Mouse (Mus musculus) embryonic facial prominence, embryonic 10.5 days (tissue): ENCODE measurements around the gene Olfr1185-ps1. TPM values are rescaled to one million over a fixed set of nuclear protein-coding genes. Genes with fewer than 3 reads are reported as not detected.
"Not testable (repeated sequence)": the region's sequence is repeated elsewhere in the genome, so short reads cannot be mapped to it uniquely, and the experiment has no call there.

Experiments used
- DNase-seq: peaks from one replicate; pipeline ENCODE4 v3.0.0-alpha.2; 2017; ENCODE audit warnings: low spot score
- H3K27ac ChIP-seq: fragments of 300-500 bp; sonication (generic); replicated peaks from 2 replicates; pipeline ENCODE4 v1.5.1; 2016; ENCODE audit warnings: mild to moderate bottlenecking
- H3K27me3 ChIP-seq: fragments of 300-500 bp; sonication (generic); replicated peaks from 2 replicates; pipeline ENCODE4 v1.6.1; 2016; ENCODE audit warnings: low read depth, mild to moderate bottlenecking; ENCODE audit not compliant: poor library complexity, severe bottlenecking
- H3K36me3 ChIP-seq: fragments of 300-500 bp; sonication (generic); replicated peaks from 2 replicates; pipeline ENCODE4 v1.6.1; 2016; ENCODE audit warnings: mild to moderate bottlenecking, moderate library complexity
- H3K4me1 ChIP-seq: fragments of 300-500 bp; sonication (generic); 2 replicates; pipeline ENCODE4 v1.6.1; 2016
- H3K4me3 ChIP-seq: fragments of 300-500 bp; sonication (generic); 2 replicates; pipeline ENCODE4 v1.5.1; 2016; ENCODE audit warnings: mild to moderate bottlenecking, moderate library complexity
- H3K9me3 ChIP-seq: fragments of 300-500 bp; sonication (generic); 2 replicates; pipeline ENCODE4 v1.6.1; 2016; ENCODE audit warnings: mild to moderate bottlenecking
- WGBS: fragments of 180-500 bp; shearing (Covaris S2); methylation state at CpG from one replicate; pipeline ENCODE4 v1.1.7; 2016; 5-methylcytosine and 5-hydroxymethylcytosine counted together
- polyA plus RNA-seq: library from polyadenylated mRNA; unstranded; fragments of >200 nt; fragmentation: Nextera tagmentation; extraction: Ambion mirVana; gene quantifications from 2 replicates; pipeline ENCODE4 v1.2.1, GENCODE M21; 2016

Olfr1185-ps1 gene
- polyA plus RNA-seq, result not detected in 2 replicates

DNA sequence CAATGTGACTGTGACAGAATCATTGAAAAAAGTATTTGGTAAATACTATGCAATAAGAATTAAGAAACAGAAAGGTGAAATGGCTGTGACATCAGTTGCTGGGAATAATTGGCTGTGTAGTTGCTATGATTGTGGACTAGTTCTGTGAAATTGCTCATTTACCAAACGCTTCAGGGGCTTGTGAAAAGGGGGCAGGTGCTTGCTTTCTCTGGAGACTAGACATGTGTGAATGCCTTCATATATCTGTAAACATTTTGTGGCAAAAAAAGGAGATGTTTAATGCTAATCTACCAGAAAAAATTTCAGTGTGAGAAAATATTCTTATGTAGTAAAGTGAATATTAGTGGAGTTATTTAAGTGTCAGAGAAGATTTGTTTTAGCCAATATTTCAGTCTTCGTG is at the start of gene Olfr1185-ps1:
Olfr1185-ps1 (plus strand) TSS at position 301 of the 400 bp plus-strand sequence.
- Histone ChIP-seq H3K27ac (no peak within 1 kb of the TSS), H3K27me3 (no peaks in the 10 kb centered on the region), H3K4me1 (no peaks in the 10 kb centered on the region), H3K4me3 (no peak within 1 kb of the TSS), H3K9me3 (no peaks in the 10 kb centered on the region), H3K36me3 (no peaks in the 10 kb centered on the region)
- DNase-seq, result no peak
- 76% methylated on average over 2 of the region's 2 CpGs for WGBS

GRCm38 (mm10) chr2:88449031-88449430 is 44.1 kb upstream of the Olfr1185-ps1 start, which contains the start of gene Gm13757:
Gene Gm13757, minus strand, starts transcription at chr2:88449131.
- H3K9me3 ChIP-seq, result no peaks in the 10 kb centered on the region
- 98% methylated on average over 1 of the region's 1 CpGs for WGBS
- H3K4me3 ChIP-seq, result no peak within 1 kb of the TSS
- no peaks in the 10 kb centered on the region for H3K27me3 ChIP-seq
- no peak within 1 kb of the TSS for H3K27ac ChIP-seq
- H3K4me1 ChIP-seq, result no peaks in the 10 kb centered on the region
- H3K36me3 ChIP-seq, result no peaks in the 10 kb centered on the region
- DNase-seq, result no peak

- H3K4me3 ChIP-seq, DNase-seq, H3K9me3 ChIP-seq, H3K27ac ChIP-seq, H3K36me3 ChIP-seq, H3K4me1 ChIP-seq, H3K27me3 ChIP-seq: not testable (repeated sequence)
- WGBS, result 77% methylated on average over 1 of the region's 1 CpGs
Measured at GRCm38 (mm10) chr2:88454567-88454966, 38.6 kb upstream of the Olfr1185-ps1 start, which contains the start of gene Olfr1183. Gene Olfr1183, plus strand, starts transcription at chr2:88454867.

DNA sequence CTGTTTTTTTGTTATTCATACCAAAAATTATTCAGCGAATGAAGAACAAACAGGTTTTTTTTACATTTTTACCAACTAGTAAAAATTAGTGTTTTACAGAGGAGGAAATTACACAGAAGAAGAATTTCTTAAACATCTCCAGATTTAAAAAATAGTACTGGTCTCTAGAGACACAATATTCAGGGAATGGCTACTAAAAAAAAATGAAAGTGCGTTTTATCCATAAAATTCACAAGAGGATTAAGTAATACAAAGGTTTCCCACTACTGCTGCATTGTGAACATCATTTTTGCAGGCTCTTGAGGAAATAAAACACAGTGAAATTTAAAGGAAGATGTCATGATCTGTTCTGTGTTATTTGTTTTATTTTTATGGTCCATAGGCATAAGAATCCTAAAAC is 9.8 kb upstream of the Olfr1185-ps1 start, which contains the start of gene Olfr1184:
Olfr1184 (plus strand) TSS at position 301 of the 400 bp plus-strand sequence.
- no peak within 1 kb of the TSS for H3K27ac ChIP-seq
- H3K4me1 ChIP-seq, result no peaks in the 10 kb centered on the region
- no peak within 1 kb of the TSS for H3K4me3 ChIP-seq
- H3K9me3 ChIP-seq, result no peaks in the 10 kb centered on the region
- WGBS, result 90% methylated on average over 2 of the region's 2 CpGs
- H3K36me3 ChIP-seq, result no peaks in the 10 kb centered on the region
- H3K27me3 ChIP-seq, result no peaks in the 10 kb centered on the region
- no peak for DNase-seq

DNA sequence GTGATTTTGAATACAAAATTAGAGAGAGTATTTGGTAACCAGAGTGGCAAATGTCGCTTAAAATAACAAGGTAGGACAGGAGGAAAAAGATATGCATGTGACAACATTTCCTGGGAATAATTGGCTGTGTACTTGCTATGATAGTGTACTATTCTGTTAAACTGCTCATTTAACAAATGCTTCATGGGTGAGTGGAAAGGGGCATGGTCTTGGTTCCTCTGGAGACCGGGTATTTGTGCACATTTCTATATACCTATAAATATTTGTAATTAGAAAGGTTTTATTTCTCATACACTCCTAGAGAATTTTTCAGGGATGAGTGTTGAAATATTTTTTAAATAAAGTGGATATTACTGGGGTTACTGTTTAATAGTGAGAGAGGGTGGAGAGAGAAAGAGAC is 25.1 kb downstream of the Olfr1185-ps1 start, which contains the start of gene Olfr1186:
Olfr1186 (plus strand) TSS at position 301 of the 400 bp plus-strand sequence.
- H3K27me3 ChIP-seq, result no peaks in the 10 kb centered on the region
- DNase-seq, result no peak
- H3K4me3 ChIP-seq, result no peak within 1 kb of the TSS
- 88% methylated on average over 2 of the region's 2 CpGs for WGBS
- H3K9me3 ChIP-seq, result no peaks in the 10 kb centered on the region
- H3K4me1 ChIP-seq, result no peaks in the 10 kb centered on the region
- H3K36me3 ChIP-seq, result no peaks in the 10 kb centered on the region
- no peak within 1 kb of the TSS for H3K27ac ChIP-seq

GRCm38 (mm10) chr2:88525720-88526119 is 32.6 kb downstream of the Olfr1185-ps1 start:
- H3K36me3 ChIP-seq, result no peaks in the 10 kb centered on the region
- H3K27me3 ChIP-seq, result no peaks in the 10 kb centered on the region
- 75% methylated on average over 3 of the region's 3 CpGs for WGBS
- no peaks in the 10 kb centered on the region for H3K4me1 ChIP-seq
- no peak for DNase-seq
- no peak overlapping the region for H3K4me3 ChIP-seq
- no peak overlapping the region for H3K27ac ChIP-seq
- H3K9me3 ChIP-seq, result no peaks in the 10 kb centered on the region

Other genes starting within 250 kb of the Olfr1185-ps1 start
- not detected in 2 replicates for gene Olfr1173, start 213.4 kb upstream of the Olfr1185-ps1 start, polyA plus RNA-seq
- not detected in 2 replicates for gene Olfr1174-ps, start 178.2 kb upstream of the Olfr1185-ps1 start, polyA plus RNA-seq
- gene Olfr1175-ps, start 166.1 kb upstream of the Olfr1185-ps1 start, polyA plus RNA-seq, result not detected in 2 replicates
- gene Olfr1176, start 156.6 kb upstream of the Olfr1185-ps1 start, polyA plus RNA-seq, result not detected in 2 replicates
- gene Olfr1177-ps, start 146.8 kb upstream of the Olfr1185-ps1 start, polyA plus RNA-seq, result not detected in 2 replicates
- gene Olfr1178, start 106.3 kb upstream of the Olfr1185-ps1 start, polyA plus RNA-seq, result not detected in 2 replicates
- gene Olfr1179, start 86.9 kb upstream of the Olfr1185-ps1 start, polyA plus RNA-seq, result not detected in 2 replicates
- not detected in 2 replicates for gene Olfr1180, start 74.2 kb upstream of the Olfr1185-ps1 start, polyA plus RNA-seq
- not detected in 2 replicates for gene Olfr1181, start 67.1 kb upstream of the Olfr1185-ps1 start, polyA plus RNA-seq
- not detected in 2 replicates for gene Gm13757, start 44.2 kb upstream of the Olfr1185-ps1 start, polyA plus RNA-seq
- not detected in 2 replicates for gene Olfr1183, start 38.5 kb upstream of the Olfr1185-ps1 start, polyA plus RNA-seq
- not detected in 2 replicates for gene Olfr1184, start 9.7 kb upstream of the Olfr1185-ps1 start, polyA plus RNA-seq
- not detected in 2 replicates for gene Olfr1186, start 25.2 kb downstream of the Olfr1185-ps1 start, polyA plus RNA-seq
- not detected in 2 replicates for gene Olfr1188, start 63.6 kb downstream of the Olfr1185-ps1 start, polyA plus RNA-seq
- gene Olfr1189, start 93.1 kb downstream of the Olfr1185-ps1 start, polyA plus RNA-seq, result not detected in 2 replicates
- gene Olfr1191-ps1, start 147.2 kb downstream of the Olfr1185-ps1 start, polyA plus RNA-seq, result not detected in 2 replicates
- gene Olfr1192-ps1, start 155.2 kb downstream of the Olfr1185-ps1 start, polyA plus RNA-seq, result not detected in 2 replicates
- not detected in 2 replicates for gene Olfr1193, start 182.3 kb downstream of the Olfr1185-ps1 start, polyA plus RNA-seq
- gene Olfr1195, start 195.9 kb downstream of the Olfr1185-ps1 start, polyA plus RNA-seq, result not detected in 2 replicates
- gene Olfr1196, start 211.3 kb downstream of the Olfr1185-ps1 start, polyA plus RNA-seq, result not detected in 2 replicates
- gene Olfr1197, start 239.0 kb downstream of the Olfr1185-ps1 start, polyA plus RNA-seq, result not detected in 2 replicates